Mouse (Mus musculus): ENCODE data around the gene Wdr70.
A peak's percentile ranks its signal among the peaks of the same experiment; 100 is the strongest.

Gene Wdr70

DNA sequence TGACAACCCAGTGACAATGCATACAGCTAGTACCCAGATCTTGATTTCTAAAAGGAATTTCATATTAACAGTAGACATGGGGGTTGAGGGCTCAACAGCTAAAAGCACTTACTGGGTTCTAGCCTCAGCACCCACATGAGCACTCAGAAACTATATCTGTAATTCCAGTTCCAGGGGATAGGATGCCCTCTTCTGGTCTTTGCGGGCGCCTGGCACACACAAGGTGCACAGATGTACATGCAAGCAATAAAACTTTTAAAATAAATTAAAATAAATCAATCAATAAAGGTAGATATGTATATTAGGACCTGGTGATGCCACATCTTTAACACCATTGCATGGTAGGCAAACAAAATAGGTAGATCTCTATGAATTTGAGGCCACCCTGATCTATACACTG lies 71.5 kb downstream of the Wdr70 start:
- DNase-seq: no peak

DNA sequence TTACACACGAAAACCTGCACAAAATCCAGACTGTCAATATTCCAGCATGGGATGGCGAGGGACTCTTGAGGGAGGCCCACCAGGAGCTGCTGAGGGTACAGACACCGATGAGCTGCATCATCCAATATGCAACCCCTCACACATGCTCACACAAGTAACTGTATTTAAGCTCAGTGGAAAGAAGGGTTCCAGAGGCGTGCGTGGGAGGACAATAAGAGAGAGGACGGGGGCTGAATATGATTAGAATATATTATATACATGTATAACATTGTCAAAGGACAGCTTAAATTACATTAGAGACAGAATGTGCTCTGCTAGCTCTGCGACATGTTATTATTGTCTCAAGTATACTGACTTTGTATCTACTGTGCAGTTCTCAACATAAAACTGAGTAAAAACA lies 87.6 kb downstream of the Wdr70 start:
- no peak for DNase-seq

DNA sequence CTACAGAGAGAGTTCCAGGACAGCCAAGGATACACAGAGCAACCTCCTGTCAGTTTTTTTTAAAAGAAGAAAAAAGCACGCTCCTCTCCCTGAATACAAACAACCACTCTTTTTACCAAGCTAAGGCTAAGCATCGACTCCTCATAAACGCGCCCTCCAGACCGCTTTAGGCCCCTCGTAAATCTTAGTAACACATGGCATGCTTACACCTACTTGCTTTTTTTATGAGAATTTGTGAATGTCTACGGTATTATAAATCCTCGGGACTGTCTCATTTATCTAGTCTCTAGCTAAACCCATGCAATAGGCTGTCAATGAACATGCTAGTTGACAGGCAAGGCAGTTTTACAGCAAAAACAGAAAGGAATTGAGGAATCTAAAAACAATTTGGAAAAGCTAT lies 91.6 kb downstream of the Wdr70 start:
- DNase-seq: no peak

DNA sequence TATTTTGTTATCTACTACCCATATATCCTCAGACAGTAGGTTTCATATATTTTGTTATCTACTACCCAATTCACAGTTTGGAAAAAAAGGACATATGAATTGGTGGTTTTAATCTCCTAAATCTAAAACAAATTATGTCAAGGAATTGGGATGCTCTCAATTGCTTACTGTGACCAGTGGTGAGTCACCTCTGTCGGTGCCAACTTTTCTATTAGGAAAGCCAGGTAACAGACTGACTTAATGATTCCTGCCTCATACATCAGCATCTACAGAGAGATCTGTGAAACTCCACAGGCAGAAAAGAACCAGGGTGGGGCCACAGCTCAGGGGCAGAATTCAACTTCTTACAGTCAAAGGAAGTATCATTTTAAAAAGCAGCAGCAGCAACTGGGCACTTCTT lies 93.0 kb downstream of the Wdr70 start:
- peak; percentile 9 for DNase-seq

DNA sequence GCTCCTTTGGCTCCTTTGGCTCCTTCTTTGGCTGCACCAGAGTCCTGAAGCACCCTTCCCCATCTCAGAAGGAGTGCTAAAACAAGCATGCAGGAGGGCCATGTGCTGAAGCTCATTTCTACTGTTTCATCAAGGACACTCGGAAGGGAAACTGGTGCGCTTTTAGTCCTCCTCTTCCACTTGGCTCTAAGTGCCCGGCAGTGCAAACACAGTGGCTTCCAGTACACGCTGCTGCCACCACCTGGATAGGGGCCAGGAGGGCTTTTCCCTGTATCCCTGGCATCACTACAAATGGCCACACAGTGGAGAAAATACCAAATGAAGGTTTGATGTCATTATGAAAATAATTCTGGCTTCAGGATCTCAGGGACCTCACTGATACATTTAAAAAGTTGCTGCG lies 93.5 kb downstream of the Wdr70 start:
- DNase-seq: peak; percentile 45

DNA sequence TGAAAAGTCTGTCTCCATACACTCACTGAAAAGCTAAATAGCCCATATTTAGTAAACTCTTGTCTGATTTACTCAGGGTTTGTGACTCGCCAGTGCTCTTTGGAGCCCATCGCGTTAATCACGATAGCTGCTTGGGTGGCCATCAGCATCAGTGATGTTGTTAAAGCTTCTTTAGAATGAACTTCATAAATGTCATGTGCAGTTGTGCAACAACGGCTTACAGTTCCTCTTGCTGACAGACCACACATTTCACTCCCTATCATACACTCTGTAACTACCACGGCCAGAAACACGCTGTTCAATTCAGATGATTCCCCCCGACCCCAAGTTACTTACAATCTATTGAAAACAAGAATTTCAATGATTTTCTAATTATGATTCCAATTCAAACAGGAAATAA lies 95.2 kb downstream of the Wdr70 start:
- no peak for DNase-seq

DNA sequence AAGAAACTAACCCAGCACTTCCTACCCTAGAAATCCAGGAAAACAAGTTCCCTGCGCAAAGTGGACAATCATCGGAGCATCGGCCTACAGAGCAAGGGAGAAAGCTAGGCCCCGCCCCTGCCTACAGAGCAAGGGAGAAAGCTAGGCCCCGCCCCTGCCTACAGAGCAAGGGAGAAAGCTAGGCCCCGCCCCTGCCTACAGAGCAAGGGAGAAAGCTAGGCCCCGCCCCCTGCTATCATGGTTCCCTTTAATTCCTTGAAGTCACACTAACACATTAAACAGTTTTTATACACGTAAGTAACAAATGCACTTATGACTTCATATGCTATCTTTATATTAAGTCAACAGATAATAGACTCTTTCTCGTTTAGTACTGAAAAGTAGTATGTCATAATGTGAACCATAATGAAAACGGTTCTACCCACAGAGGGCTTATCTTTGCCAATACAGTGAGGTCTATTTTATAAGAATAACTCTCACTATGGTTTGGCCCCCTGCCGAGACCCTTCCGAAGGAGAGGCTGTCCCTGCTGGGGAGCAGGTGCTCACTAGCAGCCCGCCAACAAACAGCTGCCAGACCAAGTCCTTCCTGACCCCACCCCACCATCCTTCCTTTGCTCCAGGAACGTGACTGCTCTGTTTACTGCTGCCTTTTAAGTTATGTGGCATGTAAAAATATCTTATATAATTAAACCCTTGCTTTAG lies 100.0 kb downstream of the Wdr70 start:
- DNase-seq: peak; percentile 34

DNA sequence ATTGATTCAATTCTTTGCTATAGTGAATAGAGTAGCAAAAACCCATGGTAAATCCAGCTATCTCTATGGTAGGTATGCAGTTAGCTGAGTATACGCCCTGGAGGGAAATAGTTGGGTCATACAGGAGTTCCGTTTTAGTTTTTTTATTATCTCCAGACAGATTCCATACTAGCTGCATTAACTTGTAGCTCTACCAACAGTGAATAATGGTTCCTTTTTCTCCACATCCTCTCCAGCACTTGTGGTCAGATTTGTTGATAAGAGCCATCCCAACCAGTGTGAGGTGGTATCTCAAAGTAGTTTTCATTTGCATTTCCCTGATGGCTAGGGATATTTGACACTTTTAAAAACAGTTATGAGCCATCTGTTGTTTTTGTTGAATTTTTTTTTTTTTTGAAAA lies 100.9 kb downstream of the Wdr70 start:
- DNase-seq: no peak

DNA sequence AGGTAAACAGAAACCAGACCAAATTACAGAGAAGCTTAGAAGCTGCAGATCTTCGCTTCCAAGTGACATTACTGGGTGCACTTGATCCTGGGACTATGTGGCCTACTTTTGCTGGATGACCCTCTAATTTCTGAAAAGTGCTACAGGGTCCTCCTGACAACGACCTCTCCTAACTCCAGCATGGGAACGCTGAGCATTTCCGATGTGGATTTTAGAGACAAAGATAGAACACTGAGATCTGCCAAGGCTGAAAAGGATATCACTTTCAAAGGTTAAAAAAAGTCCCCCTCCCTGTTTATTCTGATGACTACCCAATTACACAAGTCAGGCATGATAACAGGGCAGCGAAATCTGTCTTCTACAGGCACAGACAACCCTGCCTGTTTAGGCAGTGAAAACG lies 105.3 kb downstream of the Wdr70 start:
- DNase-seq: no peak

DNA sequence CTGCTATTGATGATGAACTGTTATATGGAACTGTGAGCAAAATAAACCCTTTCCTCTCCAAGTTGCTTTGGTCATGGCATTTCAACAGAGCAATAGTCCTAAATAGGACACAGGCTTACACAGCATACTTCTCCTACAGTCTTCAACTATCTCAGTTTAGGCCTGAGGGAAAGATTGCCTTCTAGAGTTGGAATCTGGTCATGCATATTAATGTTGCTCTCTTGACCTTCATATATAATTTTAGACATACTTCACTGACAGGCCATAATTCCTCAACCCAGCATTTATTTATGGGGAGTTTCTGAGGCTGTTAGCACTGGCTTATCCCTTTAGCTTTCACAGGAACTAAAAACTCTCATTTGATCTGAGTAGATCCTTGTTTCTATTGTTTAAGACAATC lies 108.9 kb downstream of the Wdr70 start:
- DNase-seq: no peak

DNA sequence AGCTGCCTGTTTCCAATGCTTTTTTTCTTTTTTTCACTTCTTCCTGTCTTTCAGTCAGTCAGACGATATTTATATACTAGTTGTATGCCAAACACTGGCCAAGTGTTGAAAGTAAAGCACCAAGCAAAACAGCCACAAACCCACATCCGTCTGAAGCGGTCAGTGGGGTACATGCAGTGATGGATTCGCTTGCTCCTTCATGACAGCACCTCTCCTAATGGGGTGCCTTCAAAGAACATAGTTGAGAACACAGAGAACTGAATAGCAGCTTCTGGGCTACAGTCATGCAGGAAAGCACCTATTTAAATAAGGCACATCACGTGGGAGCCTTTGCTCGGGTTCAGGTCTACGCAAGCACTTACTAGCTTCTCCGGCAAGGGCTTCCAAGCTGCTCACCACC lies 111.6 kb downstream of the Wdr70 start:
- DNase-seq: no peak

DNA sequence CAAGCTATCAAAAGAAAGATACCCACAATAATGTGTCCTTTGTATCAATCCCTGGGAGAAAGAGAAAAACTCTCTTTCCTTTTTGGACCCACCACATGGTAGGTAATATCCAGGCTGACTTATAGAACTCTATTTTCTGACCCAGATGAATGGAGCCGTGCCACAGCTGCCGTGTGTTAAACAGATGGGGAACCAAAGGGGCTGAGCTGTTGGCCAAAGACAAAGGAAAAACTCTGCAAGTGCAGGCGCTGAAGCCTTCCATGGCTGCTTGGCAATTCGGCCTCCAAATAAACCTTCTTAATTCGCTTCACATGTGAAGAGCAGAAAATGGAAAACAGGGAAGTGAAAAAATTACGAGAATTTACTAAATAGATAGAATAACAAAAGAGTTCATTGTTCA lies 112.7 kb downstream of the Wdr70 start:
- no peak for DNase-seq

DNA sequence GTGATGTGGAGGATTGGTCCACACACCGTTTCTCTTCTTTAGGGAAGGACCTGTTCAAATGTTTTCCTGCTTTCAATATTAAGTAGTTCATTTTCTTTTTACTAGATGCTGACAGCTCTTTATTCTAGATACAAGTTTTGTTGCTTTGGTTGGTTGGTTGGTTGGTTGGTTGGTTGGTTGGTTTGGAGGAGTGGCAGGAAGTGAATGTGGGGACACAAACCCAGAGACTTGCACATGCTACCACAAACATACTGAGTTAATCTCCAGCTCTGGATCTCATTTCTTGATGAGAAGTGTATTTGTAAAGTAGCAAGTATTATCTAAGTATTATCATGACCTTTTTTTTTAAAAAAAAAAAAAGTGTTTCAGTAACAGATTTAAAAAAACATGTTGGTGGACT lies 120.4 kb downstream of the Wdr70 start:
- DNase-seq: no peak

DNA sequence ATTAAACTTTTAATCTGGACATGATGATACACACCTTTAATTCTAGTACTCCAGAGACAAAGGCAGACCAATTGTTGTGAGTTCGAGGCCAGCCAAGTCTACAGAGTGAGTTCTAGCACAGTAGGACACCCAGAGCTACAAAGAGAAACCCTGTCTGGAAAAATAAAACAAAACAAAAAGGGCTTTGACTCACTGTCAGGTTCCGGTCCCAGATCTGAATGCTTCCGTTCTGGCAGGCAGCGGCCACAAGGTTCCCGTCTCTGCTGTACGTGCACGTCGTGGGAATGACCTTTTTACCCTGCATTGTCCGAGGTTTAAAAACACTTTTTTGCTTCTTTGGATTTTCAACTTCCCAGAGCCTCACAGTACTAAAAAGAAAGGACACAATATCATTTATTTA lies 122.2 kb downstream of the Wdr70 start:
- no peak for DNase-seq

DNA sequence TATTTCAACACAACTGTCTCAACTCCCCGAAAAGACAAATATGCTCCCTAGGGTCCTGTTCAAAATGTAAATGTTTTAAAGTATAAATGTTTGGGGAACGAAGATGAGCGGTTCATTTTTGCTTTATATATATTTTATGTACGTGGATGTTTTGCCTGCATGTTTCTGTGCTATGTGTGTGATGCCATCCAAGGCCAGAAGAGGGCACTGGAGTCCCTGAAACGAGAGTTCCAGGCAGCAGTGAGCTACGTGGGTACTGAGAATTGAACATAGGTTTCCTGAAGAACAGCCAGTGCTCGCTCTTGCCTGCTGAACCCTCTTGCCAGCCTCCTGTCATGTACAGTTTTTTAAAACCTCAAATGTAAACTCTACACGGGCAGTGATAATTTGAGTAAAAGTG lies 124.6 kb downstream of the Wdr70 start:
- no peak for DNase-seq

DNA sequence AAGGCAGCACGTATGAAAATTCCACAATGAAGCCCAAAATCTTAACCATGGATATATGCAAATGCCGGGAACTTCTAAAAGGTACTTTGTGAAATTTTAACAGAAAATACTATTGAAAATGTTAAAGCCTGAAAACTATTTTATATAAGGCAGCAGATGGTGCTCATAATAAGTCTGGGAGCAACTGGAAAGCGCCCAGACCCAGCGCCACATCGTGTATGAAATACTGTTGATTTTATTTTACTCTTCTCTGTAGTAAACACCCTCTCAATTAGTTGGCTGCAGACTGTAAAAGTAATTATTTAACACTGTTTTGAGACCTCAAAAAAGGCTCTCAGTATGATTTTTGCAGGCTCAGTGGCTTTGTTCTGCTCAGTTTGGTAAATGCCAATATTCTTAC lies 126.5 kb downstream of the Wdr70 start:
- DNase-seq: no peak

DNA sequence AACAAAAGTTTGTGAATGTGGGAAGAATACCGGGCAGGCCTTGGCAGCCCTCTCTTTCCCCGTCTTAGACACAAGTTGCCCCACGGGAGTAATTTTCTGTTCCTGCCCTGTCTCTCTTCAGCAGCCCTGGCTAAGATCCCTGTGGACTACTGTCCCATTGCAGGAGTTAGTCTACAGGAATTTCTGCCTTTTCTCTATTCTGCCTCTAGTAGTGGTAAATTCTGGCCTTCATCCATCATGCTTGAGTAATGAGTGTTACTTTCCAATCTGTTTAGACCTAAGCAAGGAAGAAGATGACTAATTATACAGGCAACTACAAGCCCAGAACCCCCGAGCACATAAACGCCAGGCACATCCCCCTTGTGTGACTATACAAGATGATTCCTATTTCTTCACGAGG lies 136.2 kb downstream of the Wdr70 start:
- no peak for DNase-seq

DNA sequence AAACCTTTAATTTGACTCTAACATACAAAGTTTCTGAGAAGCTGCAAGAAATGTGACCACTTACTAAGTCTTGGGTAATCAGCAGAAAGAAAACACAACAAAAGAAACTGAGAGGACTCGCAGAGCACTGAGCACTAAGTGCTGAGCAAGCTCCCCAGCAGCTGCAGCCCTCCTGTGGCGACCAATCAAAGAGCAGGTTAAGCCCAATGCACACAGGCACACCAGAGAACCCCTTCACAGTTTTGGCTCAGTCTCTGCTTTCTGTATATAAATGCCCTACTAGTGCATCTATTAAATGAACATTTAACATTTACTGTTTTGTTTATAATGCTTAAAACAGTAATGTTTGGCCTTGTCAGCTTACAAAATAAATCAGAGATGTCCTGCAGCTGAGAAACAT lies 137.5 kb downstream of the Wdr70 start:
- no peak for DNase-seq

DNA sequence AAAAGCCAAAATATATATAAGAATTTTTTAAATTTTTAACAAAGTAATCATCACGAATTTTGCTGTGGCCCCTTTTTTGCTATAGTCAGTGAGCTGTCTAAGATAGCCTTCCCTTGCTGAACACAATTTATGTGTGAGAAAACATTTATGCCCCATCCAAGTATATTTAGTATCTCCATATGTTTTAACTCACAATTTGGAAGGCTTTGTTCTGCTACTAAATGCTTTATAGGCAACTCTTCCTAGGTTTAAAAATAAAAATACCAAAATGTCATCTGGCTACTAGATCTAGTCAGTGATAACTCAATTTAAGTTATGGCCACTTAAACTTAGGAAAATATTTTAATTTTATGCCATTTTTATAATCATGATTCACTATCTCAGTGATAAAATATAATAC lies 142.1 kb downstream of the Wdr70 start:
- DNase-seq: no peak

DNA sequence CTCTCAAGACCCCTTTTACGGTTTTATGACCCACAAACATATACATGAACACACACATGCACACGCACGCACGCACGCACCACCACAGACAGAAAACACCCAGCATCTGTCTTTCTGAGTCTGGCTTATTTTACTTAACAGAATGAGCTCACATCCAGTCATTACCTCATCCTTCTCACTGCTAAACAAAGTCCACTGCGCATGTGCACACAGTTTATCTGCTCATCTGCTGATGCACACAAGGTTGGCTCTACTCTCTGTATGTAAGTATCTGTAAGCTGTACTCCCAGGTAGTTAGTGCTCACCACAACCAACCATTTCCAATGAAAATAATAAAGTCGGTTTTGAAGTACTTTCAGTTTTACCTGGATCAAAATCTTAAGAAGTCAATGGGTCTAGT lies 148.4 kb downstream of the Wdr70 start:
- DNase-seq: no peak

DNA sequence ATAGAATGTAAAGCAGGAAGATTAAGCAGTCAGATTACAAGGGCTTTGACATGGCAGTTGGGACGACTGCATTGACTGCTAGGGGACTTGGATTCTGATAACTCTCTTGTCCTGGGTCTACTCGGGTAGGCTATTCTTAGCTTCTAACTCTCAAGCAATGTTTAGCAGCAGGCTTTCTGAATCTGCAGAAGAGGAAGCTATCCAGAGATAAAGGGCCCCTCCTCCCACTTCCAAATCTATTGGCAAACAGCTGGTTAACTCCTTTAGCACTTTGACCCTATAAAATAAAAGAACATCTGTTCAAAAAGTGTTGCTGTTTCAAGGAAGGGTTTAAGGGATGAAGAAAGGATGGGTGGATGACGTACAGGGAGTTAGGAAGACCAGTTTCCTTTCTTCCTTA lies 157.3 kb downstream of the Wdr70 start:
- no peak for DNase-seq

DNA sequence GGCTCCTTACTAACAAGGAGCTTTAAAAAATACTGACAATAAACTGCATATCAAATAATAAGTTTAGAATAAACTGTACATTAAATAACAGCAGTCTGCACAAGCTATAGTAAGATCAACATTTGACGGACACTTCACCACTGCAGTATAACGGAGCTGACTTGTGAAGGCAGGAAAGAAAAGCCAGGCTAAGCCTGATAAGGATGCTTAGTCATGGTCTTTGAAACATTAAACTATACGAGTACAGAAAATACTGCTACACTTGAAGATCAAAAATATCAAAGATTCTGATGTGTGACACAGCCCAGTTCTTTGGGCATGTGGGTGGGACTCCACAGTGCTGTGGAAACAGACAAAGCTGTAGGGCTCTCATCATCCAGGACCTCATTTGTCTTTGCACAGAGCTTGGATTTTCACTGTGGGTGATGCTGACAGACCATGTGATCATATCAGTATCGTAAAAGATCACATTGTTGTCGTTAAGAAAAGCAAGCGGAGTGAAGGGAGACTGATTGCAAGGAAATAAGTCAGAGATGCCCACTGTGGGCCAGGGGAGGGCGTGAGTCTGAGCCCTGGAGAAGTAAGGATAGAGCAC lies 163.3 kb downstream of the Wdr70 start:
- no peak for DNase-seq

DNA sequence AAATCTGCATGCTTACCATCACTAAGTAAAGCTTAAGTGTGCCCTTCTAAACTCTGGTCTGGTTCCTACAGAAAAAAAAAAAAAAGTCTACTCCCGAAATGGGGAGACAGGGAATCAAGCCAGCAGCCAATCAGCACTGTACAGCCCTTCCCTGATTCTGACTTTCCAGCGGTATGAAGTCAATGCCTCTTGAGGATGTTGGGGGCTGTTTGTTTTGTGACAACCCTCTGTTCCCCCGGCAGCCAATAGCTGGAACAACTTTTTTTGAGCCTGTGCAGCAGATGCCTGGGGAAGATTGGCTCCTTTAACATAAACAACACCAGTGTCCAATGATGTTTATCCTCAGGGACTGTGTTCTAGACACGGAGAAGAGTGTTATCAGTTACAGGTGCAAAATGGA lies 164.4 kb downstream of the Wdr70 start:
- DNase-seq: no peak

DNA sequence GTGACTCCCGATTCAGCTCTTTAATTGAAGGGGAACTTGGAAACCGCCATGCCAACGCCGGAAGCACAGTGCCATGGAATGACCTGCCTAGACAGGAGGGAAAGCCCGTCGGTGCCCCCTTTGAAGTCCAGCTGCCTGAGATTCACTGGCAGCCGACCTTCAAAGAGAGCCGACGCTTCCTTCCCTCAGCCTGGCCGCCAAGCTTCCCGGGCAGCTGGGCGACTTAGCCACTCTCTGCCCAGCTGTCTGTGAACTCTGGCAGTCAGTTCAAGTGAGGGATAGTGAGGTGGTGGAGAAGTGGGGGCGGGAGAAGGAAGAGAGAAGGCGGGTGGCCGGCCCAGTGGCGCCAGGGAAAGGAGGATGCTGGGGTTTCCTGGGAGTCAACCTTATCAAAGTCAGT lies 164.9 kb downstream of the Wdr70 start:
- DNase-seq: no peak

DNA sequence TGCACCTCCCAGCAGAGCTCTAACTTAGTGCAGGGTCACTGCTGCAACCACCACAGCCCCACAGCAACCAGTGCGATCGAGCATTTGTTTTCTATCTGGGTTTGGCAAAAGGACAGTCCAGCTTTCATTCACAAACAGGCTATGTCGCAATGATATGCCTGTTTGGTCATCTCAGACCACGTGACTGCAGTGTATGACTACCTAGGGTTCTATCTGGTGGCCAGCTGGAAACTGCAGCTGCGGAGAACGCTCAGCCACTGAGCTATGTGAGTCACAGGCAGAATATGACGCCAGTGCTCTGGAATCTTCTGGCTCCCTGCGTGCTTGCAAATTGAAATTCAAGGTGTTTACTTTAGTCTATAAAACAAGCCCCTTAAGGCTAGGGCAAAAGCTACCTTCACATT lies 167.4 kb downstream of the Wdr70 start:
- no peak for DNase-seq
